Mouse (Mus musculus) megakaryocyte, embryonic 14.5 days (primary cell): ENCODE measurements around the gene Gm20388. TPM values are rescaled to one million over a fixed set of nuclear protein-coding genes. Genes with fewer than 3 reads are reported as not detected.

Experiments used
- H3K27me3 ChIP-seq: replicated peaks from 2 replicates; pipeline ENCODE3; 2012; ENCODE audit warnings: inconsistent platforms
- H3K36me3 ChIP-seq: replicated peaks from 2 replicates; pipeline ENCODE3; 2012; ENCODE audit warnings: low read length, inconsistent platforms, mixed read lengths
- H3K4me1 ChIP-seq: 2 replicates; pipeline ENCODE4 v1.6.1; 2012; ENCODE audit warnings: inconsistent platforms
- H3K4me3 ChIP-seq: replicated peaks from 2 replicates; pipeline ENCODE3; 2012; ENCODE audit warnings: moderate library complexity, mild to moderate bottlenecking, inconsistent platforms
- H3K9me3 ChIP-seq: 2 replicates; pipeline ENCODE4 v1.6.1; 2012; ENCODE audit warnings: inconsistent platforms
- FLI1 ChIP-seq: IDR thresholded peaks from 2 replicates; pipeline ENCODE4 v1.6.1; 2012; ENCODE audit warnings: low read length, inconsistent platforms, mixed read lengths
- GATA1 ChIP-seq: IDR thresholded peaks from 3 replicates; pipeline ENCODE4 v1.6.1; 2012; ENCODE audit warnings: mixed read lengths, low read length, inconsistent platforms, borderline replicate concordance
- polyA plus RNA-seq: library from polyadenylated mRNA; stranded (reverse); fragments of >175 nt; gene quantifications from 2 replicates; pipeline ENCODE4 v1.2.3, GENCODE M21; 2012; ENCODE audit warnings: low replicate concordance; ENCODE audit not compliant: insufficient read depth

The Gm20388 gene
- polyA plus RNA-seq, 1 experiment, result 111 TPM

DNA sequence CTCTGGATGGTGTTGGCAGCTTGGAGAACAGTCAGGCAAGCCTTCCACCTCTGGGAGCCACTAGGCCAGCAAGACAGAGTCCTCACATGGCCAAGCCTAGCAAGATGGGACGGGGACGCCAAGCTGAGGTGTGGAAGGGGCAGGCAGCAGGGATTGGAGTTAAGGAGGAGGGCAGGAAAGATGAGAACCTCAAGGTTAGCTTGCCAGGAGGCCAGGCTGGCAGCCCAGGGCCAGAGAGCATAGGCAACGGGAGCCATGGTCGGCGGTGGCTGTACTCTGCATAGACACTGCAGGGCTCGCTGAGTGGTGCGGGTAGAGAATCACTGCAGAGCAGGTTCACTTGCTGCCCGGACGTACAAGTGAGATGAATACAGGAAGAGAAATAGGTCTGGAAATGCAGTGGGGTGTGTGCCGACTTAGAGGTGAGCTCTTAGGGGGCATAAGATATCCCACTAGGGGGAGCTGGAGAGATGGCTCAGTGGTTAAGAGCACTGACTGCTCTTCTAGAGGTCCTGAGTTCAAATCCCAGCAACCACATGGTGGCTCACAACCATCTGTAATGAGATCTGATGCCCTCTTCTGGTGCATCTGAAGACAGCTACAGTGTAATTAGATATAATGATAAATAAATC lies 731.5 kb downstream of the Gm20388 start:
- Histone ChIP-seq H3K4me1 (peaks cover 22% of the 10 kb centered on the region), H3K9me3 (peaks cover 15% of the 10 kb centered on the region), H3K4me3 (no peak overlapping the region), H3K36me3 (no peaks in the 10 kb centered on the region), H3K27me3 (peaks cover 67% of the 10 kb centered on the region)
- TF ChIP-seq FLI1, result no peak
- TF ChIP-seq GATA1, result no peak

DNA sequence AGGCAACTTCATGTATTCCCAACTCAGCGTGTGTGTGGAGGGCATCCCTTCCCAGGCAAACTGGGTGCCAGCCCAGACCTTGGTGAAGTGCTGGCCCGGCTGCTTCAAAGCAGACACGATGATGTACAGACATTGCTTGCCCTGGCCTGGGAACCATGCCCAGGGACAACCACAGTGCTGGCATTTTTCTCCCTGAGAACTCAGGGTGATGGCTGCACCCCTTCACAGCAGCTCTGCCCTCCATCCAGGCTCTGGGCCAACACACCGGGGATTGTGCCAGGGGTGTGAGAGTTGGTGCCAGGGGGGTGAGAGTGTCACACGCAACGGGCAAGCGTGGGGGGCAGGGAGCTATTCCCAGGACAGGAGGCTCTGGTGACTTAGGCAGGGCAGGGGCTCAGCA lies 734.0 kb downstream of the Gm20388 start:
- peaks cover 16% of the 10 kb centered on the region for H3K4me1 ChIP-seq
- peaks cover 74% of the 10 kb centered on the region for H3K27me3 ChIP-seq
- peaks cover 5% of the 10 kb centered on the region; the same call in 1 of the 2 replicates for H3K9me3 ChIP-seq
- H3K4me3 ChIP-seq, result no peak overlapping the region
- H3K36me3 ChIP-seq, result no peaks in the 10 kb centered on the region
- TF ChIP-seq GATA1, result no peak
- no peak for TF ChIP-seq FLI1

DNA sequence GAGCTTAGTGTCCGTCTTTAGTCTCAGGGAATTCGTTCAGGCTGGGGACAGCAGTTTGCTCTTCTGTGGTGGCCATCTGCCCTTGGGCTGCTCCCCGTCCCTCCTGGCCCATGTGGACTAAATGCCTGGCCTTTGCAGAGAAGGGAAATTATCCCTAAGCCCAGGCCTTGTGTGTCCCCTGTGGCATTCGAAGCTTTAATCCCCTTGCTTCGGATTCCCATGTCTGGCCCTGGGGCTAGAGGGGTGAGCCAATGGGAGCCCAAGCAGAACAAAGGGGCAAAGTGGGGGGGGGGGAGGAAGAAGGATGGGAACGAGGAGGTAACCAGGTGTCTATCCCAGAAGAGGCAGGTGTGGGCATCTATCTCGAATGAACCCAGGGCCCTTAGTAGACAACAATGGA lies 736.9 kb downstream of the Gm20388 start, which contains the start of gene 1190005I06Rik:
Gene 1190005I06Rik, minus strand, starts transcription at position 101 of the 400 bp plus-strand sequence.
- peaks cover 8% of the 10 kb centered on the region for H3K4me1 ChIP-seq
- no peak for TF ChIP-seq GATA1
- TF ChIP-seq FLI1, result no peak
- H3K36me3 ChIP-seq, result peaks cover 11% of the 10 kb centered on the region
- H3K27me3 ChIP-seq, result peaks cover 67% of the 10 kb centered on the region
- no peak within 1 kb of the TSS for H3K4me3 ChIP-seq
- no peaks in the 10 kb centered on the region for H3K9me3 ChIP-seq

DNA sequence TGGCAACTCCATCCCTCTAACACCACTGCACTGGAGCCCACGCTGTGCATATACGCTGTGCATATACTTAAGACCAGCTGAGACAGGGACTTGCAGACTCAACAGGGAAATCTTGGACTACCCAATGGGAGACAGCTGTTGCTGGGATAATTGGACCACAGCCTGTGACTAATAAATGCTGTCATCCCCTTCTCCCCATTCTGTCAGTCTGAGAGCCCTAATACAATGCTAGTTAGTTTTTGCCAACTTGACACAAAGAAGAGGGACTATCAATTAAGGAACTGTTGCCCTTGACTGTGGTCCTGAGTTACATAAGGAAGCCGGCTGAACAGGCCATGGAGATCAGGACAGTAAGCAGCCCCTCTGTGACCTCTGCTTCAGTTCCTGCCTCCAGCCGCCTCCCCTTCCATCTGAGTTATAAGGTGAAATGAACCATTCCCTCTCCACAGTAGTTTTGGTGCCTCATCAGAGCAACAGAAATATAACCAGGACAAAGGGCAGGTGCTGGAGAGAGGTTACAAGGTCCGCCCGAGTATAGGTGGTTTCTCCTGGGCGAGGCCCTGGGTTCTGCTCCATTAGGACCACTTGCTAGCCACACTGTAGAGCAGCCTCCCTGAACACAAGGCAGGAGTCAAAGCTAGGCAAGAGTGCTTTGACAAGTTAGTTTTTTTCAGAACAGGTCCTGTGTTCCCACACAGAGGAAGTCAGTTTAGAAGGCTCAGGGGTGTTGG lies 745.8 kb downstream of the Gm20388 start:
- Histone ChIP-seq H3K4me3 (no peak overlapping the region), H3K27me3 (no peaks in the 10 kb centered on the region), H3K36me3 (peaks cover 91% of the 10 kb centered on the region), H3K9me3 (no peaks in the 10 kb centered on the region), H3K4me1 (peaks cover 21% of the 10 kb centered on the region)
- TF ChIP-seq GATA1 (no peak), FLI1 (no peak)

DNA sequence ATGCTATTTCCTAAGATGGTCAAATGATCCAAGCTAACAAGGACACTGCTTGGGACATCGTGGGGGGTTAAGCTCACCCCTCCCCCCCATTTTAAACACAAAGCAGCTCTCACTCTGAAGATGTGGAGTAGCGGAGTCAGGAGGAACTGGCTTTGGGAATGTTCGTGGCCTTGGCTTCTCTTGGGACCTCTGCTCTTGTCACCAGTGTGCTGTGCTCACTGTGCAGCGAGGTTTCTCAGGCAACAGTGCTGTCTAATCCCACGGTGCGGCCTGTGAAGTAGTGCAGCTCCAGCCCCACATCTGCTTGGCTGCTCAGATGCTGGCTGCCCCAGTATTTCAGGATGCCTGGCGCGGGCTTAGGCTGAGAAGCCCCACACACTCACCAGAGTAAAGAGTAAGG lies 746.8 kb downstream of the Gm20388 start:
- H3K9me3 ChIP-seq, result no peaks in the 10 kb centered on the region
- TF ChIP-seq FLI1 (no peak), GATA1 (no peak)
- H3K4me3 ChIP-seq, result no peak overlapping the region
- H3K36me3 ChIP-seq, result peaks cover 89% of the 10 kb centered on the region
- no peaks in the 10 kb centered on the region for H3K27me3 ChIP-seq
- H3K4me1 ChIP-seq, result peaks cover 30% of the 10 kb centered on the region

DNA sequence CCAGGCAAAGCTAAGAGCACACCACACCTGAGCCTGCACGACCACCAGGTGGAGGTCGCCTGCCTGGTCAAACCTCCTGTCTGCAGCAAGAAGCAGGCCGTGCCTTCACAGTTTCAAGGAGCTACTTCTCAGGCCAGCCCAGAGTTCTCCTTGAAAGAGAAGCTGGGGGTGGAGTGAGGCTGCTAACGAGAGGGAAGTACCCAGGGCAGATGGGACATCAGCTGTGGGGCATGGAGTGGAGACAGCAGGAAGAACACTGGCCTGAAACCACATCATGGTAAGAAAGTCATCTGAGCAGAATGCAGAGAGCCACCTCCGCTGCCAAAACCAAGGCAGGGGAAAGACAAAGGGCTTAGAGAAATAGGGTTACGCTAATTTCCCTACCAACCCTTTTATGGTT lies 753.9 kb downstream of the Gm20388 start:
- H3K4me3 ChIP-seq, result peak overlapping the region; percentile 78
- TF ChIP-seq FLI1, result no peak
- no peak for TF ChIP-seq GATA1
- peaks cover 71% of the 10 kb centered on the region for H3K4me1 ChIP-seq
- H3K27me3 ChIP-seq, result no peaks in the 10 kb centered on the region
- peaks cover 45% of the 10 kb centered on the region for H3K36me3 ChIP-seq
- no peaks in the 10 kb centered on the region for H3K9me3 ChIP-seq

DNA sequence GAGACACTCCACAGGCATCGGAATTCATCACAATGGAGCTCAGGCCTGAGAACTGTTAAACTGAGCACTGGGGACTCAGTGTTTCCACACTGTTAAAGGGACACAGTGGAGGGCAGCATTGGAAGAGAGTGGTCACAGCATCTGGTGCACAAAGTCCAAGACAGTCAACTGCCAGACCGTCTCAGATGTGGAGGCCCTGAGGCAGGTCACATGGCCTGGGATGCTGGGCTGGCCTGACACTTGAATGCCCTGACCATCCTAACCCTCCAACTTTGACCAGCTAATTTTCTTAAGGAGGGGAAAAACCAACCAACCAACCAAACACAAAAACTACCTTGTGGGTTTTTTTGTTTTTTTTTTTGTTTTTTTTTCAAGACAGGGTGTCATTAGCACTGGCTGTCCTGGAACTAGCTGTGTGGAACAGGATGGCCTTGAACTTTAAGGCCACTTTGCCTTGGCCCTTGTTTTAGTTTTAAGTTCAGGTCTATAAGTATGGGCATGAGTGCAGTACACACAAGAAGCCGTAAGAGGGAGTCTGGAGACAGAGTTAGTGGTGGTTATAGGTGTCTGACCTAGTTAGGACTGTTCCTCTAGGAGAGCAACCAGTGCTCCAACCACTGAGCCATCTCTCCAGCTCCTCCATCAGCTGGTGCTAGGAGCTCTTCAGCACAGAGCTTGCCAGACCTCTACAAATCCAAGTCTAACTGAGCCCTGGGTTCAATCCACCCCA lies 755.2 kb downstream of the Gm20388 start:
- Histone ChIP-seq H3K9me3 (no peaks in the 10 kb centered on the region), H3K4me3 (peak overlapping the region; percentile 100), H3K36me3 (peaks cover 44% of the 10 kb centered on the region), H3K4me1 (peaks cover 70% of the 10 kb centered on the region), H3K27me3 (no peaks in the 10 kb centered on the region)
- TF ChIP-seq GATA1 (no peak), FLI1 (no peak)

DNA sequence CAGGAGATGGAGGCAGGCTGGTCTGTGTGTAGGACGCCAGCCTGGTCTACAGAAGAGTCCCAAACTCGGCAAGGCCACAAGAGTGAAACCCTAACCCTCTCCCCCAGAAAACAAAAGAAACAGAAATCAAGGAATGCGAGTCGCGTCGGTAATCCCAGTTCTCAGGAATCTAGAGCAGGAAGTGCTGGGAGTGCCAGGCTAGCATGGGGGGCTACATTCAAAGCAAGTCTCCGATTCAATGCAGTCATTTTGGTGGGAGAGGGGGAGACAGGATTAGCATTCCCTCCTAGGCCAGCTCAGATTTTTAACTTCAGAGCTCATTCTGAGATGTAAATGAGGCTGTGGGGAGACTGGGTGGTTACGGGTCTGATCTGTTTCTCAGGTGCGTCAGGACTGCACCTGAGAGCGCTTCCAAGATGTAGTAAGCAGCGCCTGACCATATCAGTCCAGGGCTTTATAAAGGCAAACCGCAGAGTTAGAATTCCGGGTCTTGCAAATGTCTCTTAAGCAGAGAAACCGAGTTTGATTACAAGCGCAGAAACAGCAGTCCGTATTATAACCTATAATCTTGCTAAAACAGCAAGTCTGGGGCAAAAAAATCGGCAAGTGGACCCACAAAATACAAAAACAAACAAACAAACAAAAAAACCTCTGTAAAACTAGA lies 756.3 kb downstream of the Gm20388 start:
- Histone ChIP-seq H3K4me1 (peaks cover 72% of the 10 kb centered on the region), H3K4me3 (peak overlapping the region; percentile 100), H3K36me3 (peaks cover 50% of the 10 kb centered on the region), H3K9me3 (no peaks in the 10 kb centered on the region), H3K27me3 (no peaks in the 10 kb centered on the region)
- TF ChIP-seq GATA1 (no peak), FLI1 (no peak)

DNA sequence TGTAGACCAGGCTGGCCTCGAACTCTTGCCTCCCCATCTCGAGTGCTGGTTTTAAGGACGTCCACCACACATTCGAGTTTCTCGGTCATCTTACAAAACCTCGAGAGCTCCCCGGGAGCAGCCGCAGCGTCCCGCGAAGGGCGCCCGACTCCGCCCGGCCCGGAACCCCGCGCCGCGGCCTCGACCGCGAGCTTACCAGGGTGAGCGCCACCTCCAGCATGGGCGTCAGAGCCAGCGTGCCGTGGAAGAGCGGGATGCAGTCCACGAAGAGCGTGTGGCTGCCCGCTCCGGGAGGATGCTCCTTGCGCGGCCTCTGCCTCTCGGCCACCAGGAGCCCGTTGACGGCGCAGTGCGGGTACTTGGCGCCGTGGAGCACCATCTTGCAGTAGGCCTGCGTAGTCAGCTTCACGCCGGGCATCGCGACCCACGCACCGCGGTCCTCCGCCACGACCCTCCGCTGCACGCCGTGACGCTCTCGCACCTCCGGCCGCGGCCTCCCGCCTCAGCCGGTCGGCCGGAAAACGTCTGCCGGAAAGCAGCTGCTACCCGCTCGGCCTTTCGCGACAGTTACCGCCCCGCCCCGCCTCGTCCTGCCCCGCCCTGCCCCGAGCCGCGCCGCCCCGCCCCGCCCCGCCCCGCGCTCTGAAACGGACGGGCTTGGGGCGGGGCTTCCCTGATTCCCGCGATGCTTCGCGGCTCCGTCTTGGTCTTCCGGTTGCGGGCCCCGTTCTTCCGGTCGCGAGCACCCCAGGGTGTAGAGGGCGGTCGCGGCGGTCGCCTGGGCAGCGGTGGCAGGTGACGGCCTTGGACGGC lies 757.1 kb downstream of the Gm20388 start, which contains the start of the genes Gm27021 and Cox4i1:
Gene Gm27021, minus strand, starts transcription at position 519 of the 813 bp plus-strand sequence.
Gene Cox4i1, plus strand, starts transcription at position 662 of the 813 bp plus-strand sequence.
- TF ChIP-seq FLI1 (no peak), GATA1 (no peak)
- Histone ChIP-seq H3K9me3 (no peaks in the 10 kb centered on the region), H3K36me3 (peaks cover 58% of the 10 kb centered on the region), H3K4me1 (peaks cover 75% of the 10 kb centered on the region), H3K4me3 (peak within 1 kb of the TSS; percentile 100), H3K27me3 (no peaks in the 10 kb centered on the region)
